Mouse (Mus musculus): ENCODE results near the gene Ddx19a. TPM values are rescaled to one million over a fixed set of nuclear protein-coding genes. Genes with fewer than 3 reads are reported as not detected.
A peak's percentile ranks its signal among the peaks of the same experiment; 100 is the strongest.

Gene Ddx19a
- total and polyA plus RNA-seq, 3 experiments: 23.1 to 107 (median 28.8) TPM

GRCm38 (mm10) chr8:110938882-110939589, 58.6 kb downstream of the Ddx19a start:
- H3K36me3 ChIP-seq (replicated peaks in 1 of 2; ENCODE audit: control insufficient read depth in 1 of 2, insufficient read depth in 1 of 2, low read length in 1 of 2): peaks cover 4 to 63% of the 10 kb centered on the region in 2 experiments
- peaks cover 45% of the 10 kb centered on the region for H3K79me2 ChIP-seq (replicated peaks; ENCODE audit: control insufficient read depth, extremely low read depth, insufficient read depth, poor library complexity, severe bottlenecking)
- no peaks in the 10 kb centered on the region for H3K27me3 ChIP-seq (replicated peaks)
- peaks cover 5% of the 10 kb centered on the region for H3K9me3 ChIP-seq (replicated peaks; ENCODE audit: low read length)
- dilution Hi-C loops (cut with MboI; ENCODE audit: extremely low pct_ligation_motif_present, extremely low pct_unique_long_range_greater_than_20kb, low sequenced_read_pairs): no loop called here
- no peak for DNase-seq (ENCODE audit: extremely low read depth)
- peaks cover 27 to 90% of the 10 kb centered on the region in 2 experiments for H3K4me1 ChIP-seq (ENCODE audit: control insufficient read depth in 1 of 2, insufficient read depth in 2 of 2)
- H3K9ac ChIP-seq (ENCODE audit: insufficient read depth, low read depth): peak overlapping the region; percentile 55
- peak overlapping the region; percentile 79 for H3K4me2 ChIP-seq (ENCODE audit: insufficient read depth, low read depth, poor library complexity, severe bottlenecking)
- TF ChIP-seq POLR2AphosphoS2 (IDR thresholded peaks at IDR 0.05; ENCODE audit: low read depth, low read length) (no peak), BHLHE40 (IDR thresholded peaks at IDR 0.05; ENCODE audit: low read depth, low read length) (no peak), JUND (conservative IDR thresholded peaks at IDR 0.05; ENCODE audit: low read depth, low read length) (no peak), RAD21 (IDR thresholded peaks at IDR 0.05; ENCODE audit: low read depth, low read length) (no peak), MAFK (IDR thresholded peaks at IDR 0.05; ENCODE audit: insufficient replicate concordance, low read length) (no peak), ZMIZ1 (IDR thresholded peaks at IDR 0.05; ENCODE audit: low read depth, low read length) (no peak), SIN3A (IDR thresholded peaks at IDR 0.05; ENCODE audit: low read length) (no peak), IRF4 (IDR thresholded peaks at IDR 0.05; ENCODE audit: low read depth, low read length) (no peak), CHD2 (IDR thresholded peaks at IDR 0.05; ENCODE audit: low read length) (no peak), MYC (IDR thresholded peaks at IDR 0.05; ENCODE audit: low read depth, low read length) (no peak), POLR2A (IDR thresholded peaks at IDR 0.05; ENCODE audit: low read depth, low read length) (0 out of 2 replicates have a peak, but pooled peaks have one; percentile 39), PAX5 (IDR thresholded peaks at IDR 0.05; ENCODE audit: low read length) (no peak), MAZ (IDR thresholded peaks at IDR 0.05; ENCODE audit: low read depth, low read length) (no peak), RCOR1 (conservative IDR thresholded peaks at IDR 0.05; ENCODE audit: low read depth, low read length) (no peak), TBP (conservative IDR thresholded peaks at IDR 0.05; ENCODE audit: low read depth, low read length) (no peak), USF1 (IDR thresholded peaks at IDR 0.05; ENCODE audit: low read depth, low read length) (no peak), MEF2A (IDR thresholded peaks at IDR 0.05; ENCODE audit: borderline replicate concordance, low read depth, low read length) (peak; percentile 57), SMC3 (IDR thresholded peaks at IDR 0.05; ENCODE audit: low read depth, low read length) (no peak), ZKSCAN1 (IDR thresholded peaks at IDR 0.05; ENCODE audit: borderline replicate concordance, low read depth, low read length) (no peak), JUN (IDR thresholded peaks at IDR 0.05; ENCODE audit: insufficient read depth, low read depth, low read length) (no peak), EP300 (IDR thresholded peaks at IDR 0.05; ENCODE audit: low read length) (peak; percentile 29; the same call in 1 of the 2 replicates), ETS1 (conservative IDR thresholded peaks at IDR 0.05; ENCODE audit: low read depth, low read length) (no peak), GABPA (IDR thresholded peaks at IDR 0.05; ENCODE audit: insufficient replicate concordance, low read depth, low read length) (no peak), HCFC1 (IDR thresholded peaks at IDR 0.05; ENCODE audit: low read depth, low read length) (no peak), TCF12 (IDR thresholded peaks at IDR 0.05; ENCODE audit: low read depth, low read length) (no peak), UBTF (IDR thresholded peaks at IDR 0.05; ENCODE audit: low read depth, low read length) (0 out of 2 replicates have a peak, but pooled peaks have one; percentile 60), MXI1 (IDR thresholded peaks at IDR 0.05; ENCODE audit: low read depth, low read length) (no peak), MAX (IDR thresholded peaks at IDR 0.05; ENCODE audit: low read length) (no peak), CTCF (conservative IDR thresholded peaks at IDR 0.05 in 1 of 2, IDR thresholded peaks at IDR 0.05 in 1 of 2; ENCODE audit: low read depth in 2 of 2, low read length in 2 of 2) (no peak), ZNF384 (IDR thresholded peaks at IDR 0.05; ENCODE audit: low read depth, low read length) (peak; percentile 92)
- in situ Hi-C loops (cut with MboI; ENCODE audit: low pct_ligation_motif_present, low pct_unique_long_range_greater_than_20kb, low sequenced_read_pairs): no loop called here
- H3K27ac ChIP-seq (ENCODE audit: insufficient read depth, low read depth): peak overlapping the region; percentile 95
- peak overlapping the region in 1 of 3 experiments; percentile 40 for H3K4me3 ChIP-seq (replicated peaks in 1 of 3; ENCODE audit: low read depth in 2 of 3, low read length in 2 of 3, poor library complexity in 1 of 3)

Measured in CH12.LX (cell line).